Mouse (Mus musculus): Measurements from ENCODE around the gene Gm49339.

- TF ChIP-seq CTCF (conservative IDR thresholded peaks at IDR 0.05; ENCODE audit: low read length), result no peak
- no peak for TF ChIP-seq POU5F1 (IDR thresholded peaks at IDR 0.05; ENCODE audit: borderline replicate concordance, low read length)
- no peak for TF ChIP-seq NANOG (IDR thresholded peaks at IDR 0.05; ENCODE audit: borderline replicate concordance, low read length)
These were observed 49.1 kb downstream of the Gm49339 start for GRCm38 (mm10) chr10:51529497-51529896.

Measured in E14TG2a.4 (cell line).